Mouse (Mus musculus) liver, embryonic 14.5 days (tissue): ENCODE results near the gene Ginm1.

Experiments used
- CTCF ChIP-seq: IDR thresholded peaks from 2 replicates; pipeline ENCODE4 v1.5.1; 2016; ENCODE audit warnings: antibody characterized with exemption, low read depth, control low read depth
- EP300 ChIP-seq: IDR thresholded peaks from 2 replicates; pipeline ENCODE4 v1.6.1; 2016; ENCODE audit warnings: antibody characterized with exemption, low read depth

GRCm38 (mm10) chr10:7820171-7820570 lies 27.5 kb upstream of the Ginm1 start:
- TF ChIP-seq CTCF (no peak), EP300 (no peak)
